Mouse (Mus musculus) stomach, postnatal 0 days (tissue): ENCODE data around the gene Lta.

Experiments
- CTCF ChIP-seq: IDR thresholded peaks from 2 replicates; pipeline ENCODE4 v1.5.1; 2016; ENCODE audit warnings: antibody characterized with exemption, low read depth, mild to moderate bottlenecking, moderate library complexity
- EP300 ChIP-seq: optimal IDR thresholded peaks from 2 replicates; pipeline ENCODE3; 2016; ENCODE audit warnings: antibody characterized with exemption

DNA sequence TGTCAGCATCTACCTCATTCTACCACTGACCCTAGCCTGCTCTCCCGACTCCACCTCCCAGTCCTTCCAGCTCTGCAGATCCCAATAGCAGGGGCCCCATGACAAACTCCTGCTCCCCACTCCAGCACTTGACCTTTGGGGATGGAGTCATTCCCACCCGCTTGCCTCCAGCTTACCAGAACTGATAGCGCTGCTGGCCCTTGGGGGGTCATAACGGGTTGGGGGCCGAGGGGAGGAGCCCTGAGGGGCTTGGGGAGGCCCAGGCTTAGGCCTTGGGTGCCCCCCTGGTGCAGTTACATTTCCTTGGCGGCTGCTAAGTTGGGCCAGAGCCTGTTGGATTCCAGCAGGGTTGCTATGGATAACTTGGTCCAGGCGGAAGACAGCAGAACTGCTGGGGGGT lies 50.5 kb downstream of the Lta start:
- TF ChIP-seq EP300 = no peak
- no peak for TF ChIP-seq CTCF
